Mouse (Mus musculus) layer of hippocampus, adult 18-20 months (tissue): Measurements from ENCODE around the gene Ltbp4. TPM values are rescaled to one million over a fixed set of nuclear protein-coding genes. Genes with fewer than 3 reads are reported as not detected.

ENCODE experiments used
- DNase-seq, 2 experiments: peaks; one replicate each; pipeline ENCODE4 v3.0.0; 2022; ENCODE audit warnings: low spot score in 2 of 2
- total RNA-seq, 2 experiments: library from RNA; stranded (reverse); gene quantifications; 2 replicates each; pipeline ENCODE4 v1.2.3; 2021

Ltbp4 gene
- total RNA-seq, 2 experiments from 2014 or later, result 43.9 to 47.5 TPM

GRCm38 (mm10) chr7:27328648-27329047 lies 8.8 kb downstream of the Ltbp4 start:
- DNase-seq, result no peak

DNA sequence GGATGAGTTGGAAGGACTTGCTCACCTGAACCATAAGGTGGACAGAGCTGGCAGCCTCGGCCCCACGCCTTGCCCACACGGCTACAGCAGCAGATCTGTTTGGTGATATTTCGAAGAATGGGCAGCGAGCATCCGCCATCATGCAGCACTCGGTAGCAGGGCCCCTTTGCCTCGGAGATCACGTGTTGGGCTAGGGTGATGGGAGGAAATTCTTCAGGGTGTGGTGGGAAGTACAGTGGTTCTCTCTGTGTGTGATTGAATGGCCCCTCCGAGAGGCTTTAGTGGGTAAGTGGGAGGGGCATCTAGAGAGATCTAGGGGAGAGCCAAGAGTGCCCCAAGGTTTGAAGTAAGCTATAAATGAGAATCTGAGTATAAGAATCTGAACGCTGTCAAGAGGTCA lies 9.3 kb downstream of the Ltbp4 start:
- DNase-seq, result no peak

GRCm38 (mm10) chr7:27327500-27327899 lies 10.0 kb downstream of the Ltbp4 start:
- DNase-seq, result no peak

DNA sequence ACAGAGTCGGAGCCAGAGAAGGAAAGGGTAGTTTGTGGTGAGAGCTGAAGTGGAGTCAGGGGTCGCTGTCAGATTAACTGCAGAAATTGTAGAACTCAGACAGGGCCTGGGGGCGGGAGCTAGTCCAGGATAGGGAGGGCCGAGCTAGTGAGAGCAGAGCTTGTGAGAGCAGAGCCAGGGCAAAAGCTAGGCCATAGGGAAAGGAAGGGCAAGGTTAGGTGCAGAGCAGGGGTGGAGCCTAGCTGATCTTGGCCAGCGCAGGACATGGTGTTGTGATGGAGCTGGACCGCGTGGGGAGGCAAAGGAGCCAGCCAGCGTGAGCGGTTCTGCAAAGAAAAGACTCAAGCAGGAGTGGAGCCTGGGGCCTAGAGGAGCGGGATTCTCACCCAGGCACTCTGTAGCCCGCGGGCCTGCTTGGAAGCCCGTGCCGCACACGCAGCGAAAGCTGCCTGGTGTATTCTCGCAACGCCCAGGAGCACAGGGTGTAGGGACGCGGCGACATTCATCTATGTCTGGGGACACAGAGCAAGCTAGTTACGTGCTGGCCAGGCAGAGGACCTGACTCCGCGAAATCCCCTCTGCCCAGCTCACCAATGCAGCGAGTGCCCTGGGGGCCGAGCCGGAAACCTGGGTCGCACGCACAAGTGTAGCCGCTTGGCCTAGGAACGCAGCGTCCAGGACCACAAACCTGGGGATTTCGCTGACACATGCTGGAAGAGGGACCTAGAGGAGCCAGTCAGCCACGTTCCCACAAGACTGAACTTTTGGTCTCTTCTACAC lies 11.2 kb downstream of the Ltbp4 start:
- no peak for DNase-seq

DNA sequence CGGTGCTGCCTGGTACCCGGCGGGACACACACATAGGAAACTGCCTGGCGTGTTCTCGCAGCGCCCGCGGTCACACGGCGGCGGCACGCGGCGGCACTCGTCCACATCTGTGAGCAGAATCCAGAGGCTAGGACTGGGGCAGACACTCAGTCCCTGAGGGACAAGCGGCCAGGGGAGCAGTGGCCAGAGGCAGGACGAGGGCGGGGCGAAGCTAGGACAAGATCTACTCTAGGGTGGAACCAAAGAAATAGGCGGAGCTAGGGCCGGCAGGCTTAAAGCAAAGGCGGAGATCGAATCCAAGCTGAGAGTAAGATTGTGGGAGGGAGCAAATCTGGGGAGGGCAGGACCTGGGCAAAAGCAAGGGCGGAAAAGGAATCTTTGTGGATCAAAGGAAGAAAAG lies 11.8 kb downstream of the Ltbp4 start:
- no peak for DNase-seq

DNA sequence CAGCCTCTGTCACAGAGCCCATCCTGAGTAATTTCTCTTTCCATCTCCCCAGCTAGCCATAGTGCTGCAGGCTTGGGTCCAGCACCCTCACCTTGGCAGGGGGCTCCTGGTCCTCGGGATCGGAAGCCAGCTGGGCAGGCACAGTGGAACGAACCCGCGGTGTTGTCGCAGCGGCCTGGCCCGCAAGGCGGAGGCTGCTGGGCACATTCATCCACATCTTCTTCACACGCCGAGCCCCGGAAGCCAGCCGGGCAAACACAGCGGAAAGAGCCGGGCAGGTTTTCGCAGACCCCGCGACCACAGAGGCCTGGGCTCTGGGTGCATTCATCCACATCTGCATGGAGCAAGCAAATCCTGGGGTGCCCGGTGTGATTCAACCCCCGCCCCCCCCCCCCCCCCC lies 12.6 kb downstream of the Ltbp4 start:
- DNase-seq, result no peak

DNA sequence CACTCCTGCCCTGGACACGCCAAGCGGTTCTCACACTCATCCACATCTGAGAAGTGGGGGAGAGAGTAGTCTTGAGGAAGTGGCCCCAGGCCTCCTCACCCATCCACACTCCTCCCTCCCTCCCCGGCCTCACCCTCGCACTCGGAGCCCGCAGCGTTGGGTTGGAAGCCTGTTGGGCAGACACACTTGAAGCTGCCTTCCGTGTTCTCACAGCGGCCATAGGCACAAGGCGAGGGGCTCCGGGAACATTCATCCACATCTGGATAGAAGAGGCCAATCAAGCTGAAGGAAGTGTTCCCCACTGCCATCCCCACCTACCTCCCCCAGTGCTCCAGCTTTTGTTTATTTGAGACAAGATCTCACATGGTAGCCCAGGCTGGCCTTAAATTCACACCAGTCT lies 13.3 kb downstream of the Ltbp4 start:
- no peak for DNase-seq

GRCm38 (mm10) chr7:27323001-27323400 lies 14.5 kb downstream of the Ltbp4 start:
- DNase-seq, result no peak

- no peak for DNase-seq
Observed at GRCm38 (mm10) chr7:27322291-27322690, 15.2 kb downstream of the Ltbp4 start.

- no peak for DNase-seq
Observed at GRCm38 (mm10) chr7:27319411-27319810, 18.1 kb downstream of the Ltbp4 start.

DNA sequence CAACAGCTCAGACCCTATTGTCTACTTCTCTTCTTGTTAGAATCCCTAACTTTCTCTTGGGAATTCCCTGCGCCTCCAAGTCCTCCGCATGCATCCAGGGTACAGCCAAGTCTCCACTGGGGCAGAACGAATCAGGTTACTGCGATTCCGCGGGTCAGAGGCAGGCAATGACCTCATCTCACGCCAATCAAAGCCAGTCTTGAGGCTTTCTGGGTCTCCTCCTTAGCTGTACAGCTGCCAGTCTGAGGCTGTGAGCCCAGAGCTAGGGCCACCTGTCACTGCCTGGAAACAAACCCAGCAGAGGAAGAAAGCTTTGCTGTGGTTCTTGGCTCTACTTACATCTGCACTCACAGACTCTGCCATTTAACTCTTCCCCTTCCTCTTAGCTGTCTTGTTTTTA lies 21.5 kb downstream of the Ltbp4 start:
- DNase-seq, result no peak

DNA sequence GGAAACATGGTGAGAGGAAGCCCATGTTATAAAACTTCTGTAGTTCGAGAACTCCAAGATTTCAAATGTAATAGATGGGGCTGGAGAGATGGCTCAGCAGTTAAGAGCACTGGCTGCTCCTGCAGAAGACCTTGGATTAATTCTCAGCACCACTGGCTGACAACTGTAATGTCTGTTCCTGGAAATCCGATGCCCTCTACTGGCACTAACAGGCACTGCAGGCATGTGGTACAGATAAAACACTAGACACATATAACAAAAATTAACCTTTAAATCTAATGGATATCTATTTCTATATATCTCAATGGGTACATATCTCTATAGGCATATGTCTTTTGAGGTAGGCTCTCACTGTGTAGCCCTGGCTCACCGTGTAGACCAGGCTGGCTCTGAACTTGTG lies 23.1 kb downstream of the Ltbp4 start:
- no peak for DNase-seq

GRCm38 (mm10) chr7:27311651-27312284 lies 25.7 kb downstream of the Ltbp4 start:
- no peak for DNase-seq

GRCm38 (mm10) chr7:27310996-27311535 lies 26.4 kb downstream of the Ltbp4 start:
- DNase-seq, result no peak

- no peak for DNase-seq
Observed at GRCm38 (mm10) chr7:27310306-27310705, 27.2 kb downstream of the Ltbp4 start.

DNA sequence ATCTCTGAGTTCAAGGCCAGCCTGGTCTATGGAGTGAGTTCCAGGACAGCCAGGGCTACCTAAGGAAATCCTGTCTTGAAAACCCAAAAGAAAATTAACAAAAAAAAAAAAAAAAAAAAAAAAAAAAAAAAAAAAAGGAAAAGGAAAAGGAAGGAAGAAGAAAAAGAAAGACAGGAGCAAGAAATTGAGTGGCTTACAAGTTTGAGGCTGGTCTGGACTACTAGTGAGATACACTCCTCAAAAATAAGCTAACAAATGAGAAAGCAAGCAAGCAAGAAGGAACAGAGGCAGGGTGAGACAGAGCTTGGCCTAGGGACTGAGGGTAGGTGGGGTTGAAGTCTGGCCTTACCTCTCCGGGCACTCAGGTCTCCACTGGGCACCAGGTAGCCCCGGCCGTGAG lies 27.7 kb downstream of the Ltbp4 start:
- no peak for DNase-seq

DNA sequence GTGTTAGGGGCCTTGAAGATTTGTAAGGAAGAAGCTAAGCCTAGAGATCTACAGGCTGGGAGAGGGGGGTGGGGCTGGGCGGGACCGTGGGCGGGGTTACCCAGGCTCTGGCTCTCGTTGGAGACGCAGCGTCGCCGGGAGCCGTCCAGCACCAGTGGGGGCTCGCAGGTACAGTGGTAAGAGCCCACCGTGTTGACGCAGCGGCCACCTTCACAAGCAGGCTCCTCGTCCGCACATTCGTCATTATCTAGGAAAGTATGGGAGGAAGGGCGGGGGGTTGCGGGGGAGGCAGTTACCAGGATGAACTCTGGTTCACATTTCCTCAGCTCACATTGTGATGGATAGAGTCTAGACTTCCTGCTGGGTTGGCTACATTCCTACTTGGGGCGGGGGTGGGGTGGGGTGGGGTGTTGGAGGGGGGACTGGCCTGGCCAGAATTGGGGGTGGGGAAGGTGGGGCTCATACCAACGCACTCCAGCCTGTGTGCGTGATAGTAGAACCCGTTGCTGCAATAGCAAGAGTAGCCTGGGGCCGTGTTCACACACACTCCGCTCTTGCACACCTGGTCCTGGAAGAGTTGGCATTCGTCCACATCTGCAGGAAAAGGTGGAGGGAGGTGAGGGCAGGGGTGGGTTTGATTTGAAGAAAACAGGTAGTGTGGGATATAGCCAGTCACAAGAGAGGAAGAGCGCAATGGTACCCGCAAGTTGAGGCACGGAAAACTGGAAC lies 28.5 kb downstream of the Ltbp4 start:
- no peak for DNase-seq

DNA sequence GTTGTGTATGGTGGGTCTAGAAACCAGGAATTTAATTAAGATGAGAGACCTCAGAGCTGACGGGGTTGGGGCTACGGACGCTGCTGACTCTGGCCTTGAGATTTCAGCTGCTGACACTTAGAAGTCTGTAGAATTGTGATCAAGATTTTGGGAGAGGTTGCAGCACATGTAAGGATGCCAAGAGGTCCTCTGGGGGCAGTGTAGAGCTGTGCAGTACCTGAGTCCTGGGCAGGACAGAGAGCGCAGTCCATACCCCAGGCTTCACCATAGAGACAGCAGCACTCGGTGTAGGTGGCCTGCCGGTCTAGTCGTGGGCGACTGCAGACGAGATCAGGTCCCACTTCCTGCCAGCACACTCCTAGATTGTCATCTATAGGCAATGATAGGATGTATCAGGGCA lies 29.9 kb downstream of the Ltbp4 start:
- no peak for DNase-seq

- DNase-seq, result no peak
Observed at GRCm38 (mm10) chr7:27306161-27307160, 31.0 kb downstream of the Ltbp4 start.

GRCm38 (mm10) chr7:27305091-27305730 lies 32.3 kb downstream of the Ltbp4 start:
- no peak for DNase-seq
